Mouse (Mus musculus) hindbrain, embryonic 12.5 days (tissue): ENCODE measurements around the gene Tpk1. TPM values are rescaled to one million over a fixed set of nuclear protein-coding genes. Genes with fewer than 3 reads are reported as not detected.
A peak's percentile ranks its signal among the peaks of the same experiment; 100 is the strongest.

ENCODE experiments used
- ATAC-seq: fragments of 200-750 bp; cut with Nextera tagmentation; 2 replicates; pipeline ENCODE4 v1.8.0; 2017; ENCODE audit warnings: moderate TSS enrichment; ENCODE audit not compliant: low FRiP score
- H3K27ac ChIP-seq: fragments of 300-500 bp; sonication (generic); 2 replicates; pipeline ENCODE4 v1.5.1; 2016; ENCODE audit warnings: mild to moderate bottlenecking
- H3K27me3 ChIP-seq: fragments of 300-500 bp; sonication (generic); 2 replicates; pipeline ENCODE4 v1.6.1; 2016; ENCODE audit warnings: mild to moderate bottlenecking
- H3K36me3 ChIP-seq: fragments of 300-500 bp; sonication (generic); 2 replicates; pipeline ENCODE4 v1.6.1; 2016; ENCODE audit warnings: mild to moderate bottlenecking
- H3K4me1 ChIP-seq: fragments of 300-500 bp; sonication (generic); 2 replicates; pipeline ENCODE4 v1.6.1; 2016
- H3K4me2 ChIP-seq: fragments of 300-500 bp; sonication (generic); replicated peaks from 2 replicates; pipeline ENCODE4 v1.6.1; 2016; ENCODE audit warnings: mild to moderate bottlenecking
- H3K4me3 ChIP-seq: fragments of 300-500 bp; sonication (generic); 2 replicates; pipeline ENCODE4 v1.5.1; 2016; ENCODE audit warnings: mild to moderate bottlenecking
- H3K9ac ChIP-seq: fragments of 300-500 bp; sonication (generic); 2 replicates; pipeline ENCODE4 v1.6.1; 2016; ENCODE audit warnings: mild to moderate bottlenecking, moderate library complexity
- H3K9me3 ChIP-seq: fragments of 300-500 bp; sonication (generic); replicated peaks from 2 replicates; pipeline ENCODE4 v1.6.1; 2016; ENCODE audit warnings: mild to moderate bottlenecking
- WGBS: fragments of 180-500 bp; shearing (Covaris S2); methylation state at CpG from one replicate; pipeline ENCODE4 v1.1.7; 2016; 5-methylcytosine and 5-hydroxymethylcytosine counted together
- polyA plus RNA-seq: library from polyadenylated mRNA; unstranded; fragments of >200 nt; fragmentation: Nextera tagmentation; extraction: Ambion mirVana; gene quantifications from 2 replicates; pipeline ENCODE4 v1.2.1, GENCODE M21; 2016

The Tpk1 gene
- polyA plus RNA-seq, 1 experiment from 2014 or later = 7.2 TPM

GRCm38 (mm10) chr6:43395538-43395937 lies 270.5 kb downstream of the Tpk1 start:
- Histone ChIP-seq H3K9ac (no peak overlapping the region), H3K4me2 (no peak overlapping the region), H3K27ac (no peak overlapping the region), H3K9me3 (no peaks in the 10 kb centered on the region), H3K36me3 (no peaks in the 10 kb centered on the region), H3K4me3 (no peak overlapping the region), H3K27me3 (no peaks in the 10 kb centered on the region), H3K4me1 (no peaks in the 10 kb centered on the region)
- 80% methylated on average over 2 of the region's 2 CpGs for WGBS
- peak; percentile 63; the same call in 1 of the 2 replicates for ATAC-seq

GRCm38 (mm10) chr6:43391358-43391757 lies 274.7 kb downstream of the Tpk1 start:
- Histone ChIP-seq H3K36me3 (no peaks in the 10 kb centered on the region), H3K4me1 (peaks cover 4% of the 10 kb centered on the region; the same call in 1 of the 2 replicates), H3K4me2 (no peak overlapping the region), H3K9ac (no peak overlapping the region), H3K27me3 (no peaks in the 10 kb centered on the region), H3K27ac (no peak overlapping the region), H3K4me3 (no peak overlapping the region), H3K9me3 (no peaks in the 10 kb centered on the region)
- ATAC-seq = peak; percentile 41; the same call in 1 of the 2 replicates
- WGBS = 71% methylated on average over 1 of the region's 1 CpGs

GRCm38 (mm10) chr6:43387273-43387672 lies 278.8 kb downstream of the Tpk1 start:
- Histone ChIP-seq H3K36me3 (no peaks in the 10 kb centered on the region), H3K4me1 (peaks cover 4% of the 10 kb centered on the region; the same call in 1 of the 2 replicates), H3K27ac (no peak overlapping the region), H3K9me3 (no peaks in the 10 kb centered on the region), H3K9ac (no peak overlapping the region), H3K4me3 (no peak overlapping the region), H3K4me2 (no peak overlapping the region), H3K27me3 (no peaks in the 10 kb centered on the region)
- peak; percentile 38; the same call in 1 of the 2 replicates for ATAC-seq
- WGBS = 50% methylated on average over 1 of the region's 1 CpGs

GRCm38 (mm10) chr6:43384841-43385240 lies 281.2 kb downstream of the Tpk1 start:
- Histone ChIP-seq H3K4me3 (no peak overlapping the region), H3K4me2 (no peak overlapping the region), H3K27me3 (no peaks in the 10 kb centered on the region), H3K9me3 (no peaks in the 10 kb centered on the region), H3K36me3 (no peaks in the 10 kb centered on the region), H3K27ac (no peak overlapping the region), H3K4me1 (peaks cover 4% of the 10 kb centered on the region; the same call in 1 of the 2 replicates), H3K9ac (no peak overlapping the region)
- no peak for ATAC-seq
- WGBS = 80% methylated on average over 3 of the region's 3 CpGs

- no peaks in the 10 kb centered on the region for H3K9me3 ChIP-seq
- H3K36me3 ChIP-seq = no peaks in the 10 kb centered on the region
- WGBS = 74% methylated on average over 3 of the region's 3 CpGs
- ATAC-seq = no peak
- no peak overlapping the region for H3K4me2 ChIP-seq
- no peaks in the 10 kb centered on the region for H3K27me3 ChIP-seq
- no peak overlapping the region for H3K9ac ChIP-seq
- peaks cover 4% of the 10 kb centered on the region; the same call in 1 of the 2 replicates for H3K4me1 ChIP-seq
- H3K4me3 ChIP-seq = no peak overlapping the region
- H3K27ac ChIP-seq = no peak overlapping the region
Observed at GRCm38 (mm10) chr6:43384304-43384703, 281.8 kb downstream of the Tpk1 start.

GRCm38 (mm10) chr6:43382750-43383149 lies 283.3 kb downstream of the Tpk1 start:
- 86% methylated on average over 3 of the region's 3 CpGs for WGBS
- ATAC-seq = no peak

GRCm38 (mm10) chr6:43382284-43382683 lies 283.8 kb downstream of the Tpk1 start:
- WGBS = 78% methylated on average over 3 of the region's 3 CpGs
- Histone ChIP-seq H3K4me2 (no peak overlapping the region), H3K27me3 (no peaks in the 10 kb centered on the region), H3K9me3 (no peaks in the 10 kb centered on the region), H3K4me3 (no peak overlapping the region), H3K9ac (no peak overlapping the region), H3K36me3 (no peaks in the 10 kb centered on the region), H3K27ac (no peak overlapping the region), H3K4me1 (peaks cover 2% of the 10 kb centered on the region; the same call in 1 of the 2 replicates)
- no peak for ATAC-seq

More at GRCm38 (mm10) chr6:43382750-43383149, 283.3 kb downstream of the Tpk1 start:
- Histone ChIP-seq H3K9me3 (no peaks in the 10 kb centered on the region), H3K27ac (no peak overlapping the region), H3K4me1 (peaks cover 4% of the 10 kb centered on the region; the same call in 1 of the 2 replicates), H3K9ac (no peak overlapping the region), H3K4me3 (no peak overlapping the region), H3K4me2 (no peak overlapping the region), H3K36me3 (no peaks in the 10 kb centered on the region), H3K27me3 (no peaks in the 10 kb centered on the region)

GRCm38 (mm10) chr6:43373206-43373605 lies 292.9 kb downstream of the Tpk1 start:
- no peak for ATAC-seq
- Histone ChIP-seq H3K4me3 (no peak overlapping the region), H3K27me3 (no peaks in the 10 kb centered on the region), H3K9me3 (no peaks in the 10 kb centered on the region; the same call in 1 of the 2 replicates), H3K4me2 (no peak overlapping the region), H3K27ac (no peak overlapping the region), H3K36me3 (no peaks in the 10 kb centered on the region), H3K4me1 (no peaks in the 10 kb centered on the region), H3K9ac (no peak overlapping the region)
- 85% methylated on average over 5 of the region's 5 CpGs for WGBS

- H3K36me3 ChIP-seq = no peaks in the 10 kb centered on the region
- H3K27me3 ChIP-seq = no peaks in the 10 kb centered on the region
- no peak for ATAC-seq
- no peaks in the 10 kb centered on the region for H3K9me3 ChIP-seq
- H3K9ac ChIP-seq = no peak overlapping the region
- no peak overlapping the region for H3K4me3 ChIP-seq
- H3K4me1 ChIP-seq = no peaks in the 10 kb centered on the region
- WGBS = 73% methylated on average over 1 of the region's 1 CpGs
- no peak overlapping the region for H3K27ac ChIP-seq
- H3K4me2 ChIP-seq = no peak overlapping the region
Observed at GRCm38 (mm10) chr6:43367434-43367945, 298.6 kb downstream of the Tpk1 start.

- no peaks in the 10 kb centered on the region for H3K36me3 ChIP-seq
- no peak overlapping the region for H3K27ac ChIP-seq
- H3K9me3 ChIP-seq = no peaks in the 10 kb centered on the region
- H3K4me3 ChIP-seq = no peak overlapping the region
- H3K4me1 ChIP-seq = no peaks in the 10 kb centered on the region
- H3K9ac ChIP-seq = no peak overlapping the region
- H3K4me2 ChIP-seq = no peak overlapping the region
- no peaks in the 10 kb centered on the region for H3K27me3 ChIP-seq
- no peak for ATAC-seq
- WGBS = 67% methylated on average over 2 of the region's 2 CpGs
Observed at GRCm38 (mm10) chr6:43366952-43367351, 299.1 kb downstream of the Tpk1 start.

- peaks cover 6% of the 10 kb centered on the region; the same call in 1 of the 2 replicates for H3K4me1 ChIP-seq
- no peak overlapping the region for H3K4me3 ChIP-seq
- no peak for ATAC-seq
- H3K27me3 ChIP-seq = no peaks in the 10 kb centered on the region
- no peak overlapping the region for H3K9ac ChIP-seq
- no peak overlapping the region for H3K27ac ChIP-seq
- WGBS = 86% methylated on average over 3 of the region's 3 CpGs
- no peak overlapping the region for H3K4me2 ChIP-seq
- H3K9me3 ChIP-seq = no peaks in the 10 kb centered on the region
- H3K36me3 ChIP-seq = no peaks in the 10 kb centered on the region
Observed at GRCm38 (mm10) chr6:43363917-43364316, 302.2 kb downstream of the Tpk1 start.

GRCm38 (mm10) chr6:43363291-43363820 lies 302.7 kb downstream of the Tpk1 start:
- H3K4me1 ChIP-seq = peaks cover 6% of the 10 kb centered on the region; the same call in 1 of the 2 replicates
- no peak overlapping the region for H3K9ac ChIP-seq
- no peak overlapping the region for H3K4me3 ChIP-seq
- no peak overlapping the region for H3K4me2 ChIP-seq
- no peak overlapping the region for H3K27ac ChIP-seq
- WGBS = 88% methylated on average over 5 of the region's 5 CpGs
- ATAC-seq = no peak
- H3K36me3 ChIP-seq = no peaks in the 10 kb centered on the region
- H3K27me3 ChIP-seq = no peaks in the 10 kb centered on the region
- H3K9me3 ChIP-seq = no peaks in the 10 kb centered on the region

GRCm38 (mm10) chr6:43361248-43361647 lies 304.8 kb downstream of the Tpk1 start:
- peak; percentile 56; the same call in 1 of the 2 replicates for ATAC-seq

More at GRCm38 (mm10) chr6:43361248-43361647, 304.8 kb downstream of the Tpk1 start:
- 34% methylated on average over 4 of the region's 5 CpGs for WGBS
- Histone ChIP-seq H3K27ac (no peak overlapping the region), H3K4me1 (peaks cover 6% of the 10 kb centered on the region; the same call in 1 of the 2 replicates), H3K4me3 (no peak overlapping the region), H3K4me2 (no peak overlapping the region), H3K9me3 (no peaks in the 10 kb centered on the region), H3K27me3 (no peaks in the 10 kb centered on the region), H3K36me3 (no peaks in the 10 kb centered on the region), H3K9ac (no peak overlapping the region)
